Mouse (Mus musculus) C3H10T1/2 (cell line): ENCODE measurements around the gene Lactbl1. TPM values are rescaled to one million over a fixed set of nuclear protein-coding genes. Genes with fewer than 3 reads are reported as not detected.

ENCODE experiments used
- polyA plus RNA-seq, 2 experiments: library from polyadenylated mRNA; unstranded; fragments of >200 nt; fragmentation: generic; extraction: Trizol; gene quantifications; one replicate each; pipeline ENCODE4 v1.2.1; 2012; ENCODE audit warnings: missing spikeins in 2 of 2

Gene Lactbl1
- not detected for polyA plus RNA-seq

DNA sequence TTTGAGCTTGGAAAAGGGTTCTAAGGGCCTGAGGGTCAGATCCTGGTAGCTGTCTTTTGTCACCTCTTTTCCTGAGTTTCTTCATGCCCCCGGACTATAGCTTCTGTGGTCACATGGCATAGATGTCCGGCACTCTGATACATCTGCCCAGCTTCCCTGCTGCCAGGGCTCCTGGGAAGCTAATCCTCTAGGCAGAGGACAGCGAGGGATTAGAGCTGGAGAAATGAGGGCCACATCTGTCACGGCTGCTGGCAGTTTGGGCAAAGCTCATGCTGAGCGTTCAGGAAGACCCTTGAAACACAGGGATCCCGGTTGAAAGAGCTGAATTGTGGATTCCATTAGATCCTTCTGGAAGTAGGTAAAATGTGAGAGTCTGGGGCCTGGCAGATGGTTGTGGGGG lies at the start of gene Lactbl1:
Gene Lactbl1, plus strand, starts transcription at position 234 of the 400 bp plus-strand sequence.

DNA sequence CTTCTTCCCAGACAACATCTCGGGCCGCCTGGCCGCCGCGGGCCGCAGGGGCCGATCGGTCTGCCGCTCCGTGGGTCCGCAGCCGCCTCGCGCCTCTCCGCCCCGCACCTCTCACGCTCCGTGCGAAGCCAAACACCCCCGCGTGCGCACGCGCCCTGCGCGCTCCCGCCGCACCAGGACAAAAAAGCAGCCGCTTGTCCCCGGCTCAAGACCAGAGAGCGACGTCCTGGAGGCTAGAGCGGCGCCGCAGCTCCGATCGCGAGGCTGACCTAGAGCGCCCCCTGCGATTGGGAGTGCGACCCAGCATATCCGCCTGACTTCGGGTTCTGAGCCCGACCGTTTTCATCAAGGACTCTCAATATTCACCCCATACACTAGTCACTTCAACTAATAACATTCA lies 19.9 kb upstream of the Lactbl1 start, which contains the start of gene Kdm1a:
Gene Kdm1a, minus strand, starts transcription at position 156 of the 400 bp plus-strand sequence.

DNA sequence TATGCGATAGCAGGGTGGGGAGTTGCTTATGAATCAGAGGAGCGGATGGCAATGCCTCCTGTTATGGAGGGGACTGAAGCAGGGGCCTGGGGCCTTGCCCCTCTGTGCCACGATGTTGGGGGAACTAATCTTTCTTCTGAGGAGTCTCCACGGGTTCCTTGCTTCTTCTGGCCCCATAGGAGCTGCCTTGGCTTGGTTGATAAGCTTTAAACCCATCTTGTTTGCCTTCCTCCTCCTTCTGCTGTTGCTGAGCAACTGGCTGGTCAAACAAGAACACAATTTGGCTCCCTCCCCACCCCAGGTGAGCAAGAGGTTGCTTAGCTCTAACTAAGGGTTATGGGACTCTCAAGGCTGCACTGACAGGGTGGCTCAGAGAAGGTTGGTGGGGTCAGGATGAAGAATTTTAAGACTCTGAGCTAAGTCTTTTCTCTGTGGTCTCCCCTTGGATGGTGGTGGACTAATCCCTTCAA lies 12.0 kb upstream of the Lactbl1 start, which contains the start of gene Tex46:
Gene Tex46, plus strand, starts transcription at position 51 of the 470 bp plus-strand sequence.

Other genes starting within 250 kb of the Lactbl1 start
- not detected for gene Htr1d, start 199.1 kb upstream of the Lactbl1 start, polyA plus RNA-seq
- gene 6030445D17Rik, start 160.4 kb upstream of the Lactbl1 start, polyA plus RNA-seq: 1 to 10 TPM in 1 of 2 experiments, under 1 TPM in 1; 0.39 to 1.4 TPM
- gene Luzp1, start 152.9 kb upstream of the Lactbl1 start, polyA plus RNA-seq: 1 to 10 TPM in 1 of 2 experiments, under 1 TPM in 1; 0.69 to 6.1 TPM
- gene Kdm1a, start 19.9 kb upstream of the Lactbl1 start, polyA plus RNA-seq: 10 to 100 TPM in 1 of 2 experiments, 1 to 10 TPM in 1; 6.3 to 43.2 TPM
- gene Tex46, start 12.2 kb upstream of the Lactbl1 start, polyA plus RNA-seq: not detected
- gene Ephb2, start 213.4 kb downstream of the Lactbl1 start, polyA plus RNA-seq: 10 to 100 TPM in 1 of 2 experiments, 1 to 10 TPM in 1; 6.6 to 19.7 TPM